Mouse (Mus musculus) intestine, postnatal 0 days (tissue): ENCODE results near the gene Tap2. TPM values are rescaled to one million over a fixed set of nuclear protein-coding genes. Genes with fewer than 3 reads are reported as not detected.

Experiments used
- ATAC-seq: fragments of 200-750 bp; cut with Nextera tagmentation; 2 replicates; pipeline ENCODE4 v1.8.0; 2017; ENCODE audit warnings: mild to moderate bottlenecking, moderate TSS enrichment, moderate library complexity
- H3K27ac ChIP-seq: fragments of 300-500 bp; sonication (generic); 2 replicates; pipeline ENCODE4 v1.5.1; 2014; ENCODE audit warnings: mild to moderate bottlenecking, low read depth, low read length, moderate library complexity
- H3K27me3 ChIP-seq: fragments of 300-500 bp; sonication (generic); replicated peaks from 2 replicates; pipeline ENCODE4 v1.6.1; 2014; ENCODE audit warnings: low read length, mixed read lengths; ENCODE audit not compliant: control insufficient read depth, insufficient read depth
- H3K36me3 ChIP-seq: fragments of 300-500 bp; sonication (generic); 2 replicates; pipeline ENCODE4 v1.6.1; 2014; ENCODE audit warnings: mild to moderate bottlenecking, moderate library complexity; ENCODE audit not compliant: control insufficient read depth, insufficient read depth
- H3K4me1 ChIP-seq: fragments of 300-500 bp; sonication (generic); replicated peaks from 2 replicates; pipeline ENCODE4 v1.6.1; 2014; ENCODE audit warnings: antibody characterized with exemption, low read length, mixed read lengths; ENCODE audit not compliant: control insufficient read depth, insufficient read depth
- H3K4me2 ChIP-seq: fragments of 300-500 bp; sonication (generic); replicated peaks from 2 replicates; pipeline ENCODE4 v1.6.1; 2014; ENCODE audit warnings: low read depth, mild to moderate bottlenecking, moderate library complexity
- H3K4me3 ChIP-seq: fragments of 300-500 bp; sonication (generic); 2 replicates; pipeline ENCODE4 v1.5.1; 2014; ENCODE audit warnings: low read depth, low read length
- H3K9ac ChIP-seq: fragments of 300-500 bp; sonication (generic); 2 replicates; pipeline ENCODE4 v1.6.1; 2014; ENCODE audit warnings: mild to moderate bottlenecking, low read depth, low read length
- H3K9me3 ChIP-seq: fragments of 300-500 bp; sonication (generic); 2 replicates; pipeline ENCODE4 v1.6.1; 2016; ENCODE audit warnings: mixed run types; ENCODE audit not compliant: control insufficient read depth
- CTCF ChIP-seq: sonication (generic); IDR thresholded peaks from 2 replicates; pipeline ENCODE4 v1.5.1; 2016; ENCODE audit warnings: low read depth, mild to moderate bottlenecking, control low read depth, antibody characterized with exemption, moderate library complexity
- WGBS: fragments of 180-500 bp; shearing (Covaris S2); extraction: QIAGEN DNeasy Blood & Tissue Kit; methylation state at CpG from one replicate; pipeline ENCODE4 v1.1.7; 2014; 5-methylcytosine and 5-hydroxymethylcytosine counted together
- polyA plus RNA-seq: library from polyadenylated mRNA; unstranded; fragments of >200 nt; fragmentation: Nextera tagmentation; extraction: Ambion mirVana; gene quantifications from 2 replicates; pipeline ENCODE4 v1.2.1, GENCODE M21; 2015

The Tap2 gene
- polyA plus RNA-seq, 1 experiment from 2014 or later: 11.2 TPM

DNA sequence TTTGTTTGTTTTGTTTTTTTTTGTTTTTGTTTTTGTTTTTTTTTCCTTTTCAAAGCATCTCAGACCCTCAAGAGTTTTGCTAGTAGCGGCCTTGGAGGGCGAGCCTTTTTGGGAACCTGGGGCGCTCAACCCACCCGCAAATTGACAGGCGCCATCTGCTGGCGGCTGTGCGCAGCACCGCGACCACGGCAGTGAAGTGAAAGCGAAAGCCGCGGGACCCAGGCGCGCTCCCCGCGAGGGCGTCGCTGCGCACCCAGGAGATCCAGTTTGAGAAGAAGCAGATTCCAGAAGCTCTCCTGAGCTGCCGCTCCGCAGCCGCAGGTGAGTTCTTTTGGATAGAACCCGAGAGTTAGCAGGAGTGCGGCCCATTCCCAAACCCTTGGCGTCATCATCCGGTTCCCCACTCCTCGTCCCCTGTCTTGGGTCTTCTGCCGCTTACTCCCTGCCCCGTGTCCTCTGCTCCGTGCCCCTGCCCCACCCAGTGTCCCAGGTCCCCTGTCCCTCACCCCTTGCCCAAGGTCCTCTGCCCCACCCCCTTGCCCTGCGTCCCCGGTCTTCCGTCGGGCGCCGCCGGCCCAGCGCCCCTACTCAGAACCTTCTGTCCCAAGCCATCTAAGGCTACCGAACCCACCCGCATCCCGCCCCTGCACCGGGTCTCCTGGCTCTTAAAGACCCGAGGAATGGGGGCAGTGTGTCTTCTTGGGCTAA, 1.1 kb downstream of the Tap2 start:
- under 1% methylated on average over 44 of the region's 44 CpGs for WGBS

DNA sequence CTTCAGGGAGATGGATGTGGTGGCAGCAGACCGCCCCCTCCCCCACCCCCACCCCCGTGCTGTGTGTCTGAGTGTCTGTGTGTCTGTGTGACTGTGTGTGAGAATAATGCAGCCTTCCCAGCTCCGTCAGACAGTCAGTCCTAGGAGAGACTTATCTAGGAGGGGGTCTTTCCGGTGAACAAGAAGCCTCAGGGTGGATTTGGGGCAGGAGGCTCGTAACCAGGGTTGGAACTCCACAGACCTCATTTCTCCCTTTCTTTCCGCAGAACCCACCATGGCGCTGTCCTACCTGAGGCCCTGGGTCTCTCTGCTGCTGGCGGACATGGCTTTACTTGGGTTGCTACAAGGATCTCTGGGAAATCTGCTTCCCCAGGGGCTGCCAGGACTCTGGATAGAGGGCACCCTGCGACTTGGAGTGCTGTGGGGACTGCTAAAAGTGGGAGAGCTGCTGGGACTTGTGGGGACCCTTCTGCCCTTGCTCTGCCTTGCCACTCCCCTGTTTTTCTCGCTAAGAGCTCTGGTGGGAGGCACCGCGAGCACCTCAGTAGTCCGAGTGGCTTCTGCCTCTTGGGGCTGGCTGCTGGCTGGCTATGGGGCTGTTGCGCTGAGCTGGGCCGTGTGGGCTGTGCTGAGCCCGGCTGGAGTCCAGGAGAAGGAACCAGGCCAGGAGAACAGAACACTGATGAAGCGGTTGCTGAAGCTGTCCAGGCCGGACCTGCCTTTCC, 1.9 kb downstream of the Tap2 start:
- 25% methylated on average over 18 of the region's 18 CpGs for WGBS
- H3K36me3 ChIP-seq: no peaks in the 10 kb centered on the region
- H3K9me3 ChIP-seq: no peaks in the 10 kb centered on the region
- H3K9ac ChIP-seq: peak overlapping the region; percentile 53
- H3K4me3 ChIP-seq: peak overlapping the region; percentile 66
- H3K4me1 ChIP-seq: no peaks in the 10 kb centered on the region
- H3K27ac ChIP-seq: no peak overlapping the region
- no peaks in the 10 kb centered on the region for H3K27me3 ChIP-seq
- ATAC-seq: peak; percentile 14
- peak overlapping the region; percentile 74 for H3K4me2 ChIP-seq
- TF ChIP-seq CTCF: no peak

More for the DNA sequence above, 1.1 kb downstream of the Tap2 start:
- peak; percentile 91 for TF ChIP-seq CTCF
- Histone ChIP-seq H3K4me2 (peak overlapping the region; percentile 74), H3K4me1 (no peaks in the 10 kb centered on the region), H3K9ac (peak overlapping the region; percentile 53), H3K9me3 (no peaks in the 10 kb centered on the region), H3K27ac (no peak overlapping the region), H3K4me3 (peak overlapping the region; percentile 66), H3K36me3 (no peaks in the 10 kb centered on the region), H3K27me3 (no peaks in the 10 kb centered on the region)
- ATAC-seq: peak; percentile 50

DNA sequence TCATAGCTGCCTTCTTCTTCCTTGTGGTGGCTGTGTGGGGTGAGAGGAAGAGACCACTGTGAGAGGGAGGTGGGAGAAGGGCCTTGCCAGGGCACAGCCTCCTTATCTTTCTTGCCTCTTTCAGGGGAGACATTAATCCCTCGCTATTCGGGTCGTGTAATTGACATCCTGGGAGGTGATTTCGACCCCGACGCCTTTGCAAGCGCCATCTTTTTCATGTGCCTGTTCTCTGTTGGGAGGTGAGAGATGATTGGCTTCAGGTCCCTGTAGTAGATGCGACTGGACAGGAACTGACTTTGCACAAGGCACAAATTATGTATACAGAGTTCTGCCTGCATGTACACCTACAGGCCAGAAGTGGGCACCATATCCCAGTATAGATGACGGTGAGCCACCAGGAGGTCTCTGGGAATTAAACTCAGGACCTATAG, 2.4 kb downstream of the Tap2 start:
- H3K9me3 ChIP-seq: no peaks in the 10 kb centered on the region
- 26% methylated on average over 9 of the region's 9 CpGs for WGBS
- peak overlapping the region; percentile 66; the same call in 1 of the 2 replicates for H3K4me3 ChIP-seq
- H3K9ac ChIP-seq: no peak overlapping the region
- TF ChIP-seq CTCF: peak; percentile 76
- H3K27me3 ChIP-seq: no peaks in the 10 kb centered on the region
- no peaks in the 10 kb centered on the region for H3K36me3 ChIP-seq
- peak overlapping the region; percentile 74 for H3K4me2 ChIP-seq
- no peaks in the 10 kb centered on the region for H3K4me1 ChIP-seq
- 0 out of 2 replicates have a peak, but pooled peaks have one; percentile 25 for ATAC-seq
- no peak overlapping the region for H3K27ac ChIP-seq

DNA sequence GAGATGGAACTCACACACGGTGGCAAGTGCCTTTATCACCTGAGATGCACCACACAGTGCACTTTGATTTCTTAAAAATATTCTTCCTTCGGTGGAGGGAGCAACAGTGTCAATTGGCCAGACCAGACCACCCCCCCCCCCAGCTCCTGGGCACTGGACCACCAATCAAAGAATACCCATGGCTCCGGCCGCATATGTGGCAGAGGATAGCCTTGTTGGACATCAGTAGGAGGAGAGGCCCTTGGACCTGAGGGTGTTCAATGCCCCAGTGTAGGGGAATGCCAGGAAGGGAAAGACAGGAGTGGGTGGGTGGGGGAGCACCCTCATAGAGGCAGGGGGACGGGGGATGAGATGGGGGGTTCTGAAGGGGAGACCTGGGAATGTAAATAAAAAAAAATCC, 3.4 kb downstream of the Tap2 start:
- H3K4me1 ChIP-seq: no peaks in the 10 kb centered on the region
- H3K4me3 ChIP-seq: no peak overlapping the region
- H3K36me3 ChIP-seq: no peaks in the 10 kb centered on the region
- TF ChIP-seq CTCF: no peak
- WGBS: 87% methylated on average over 5 of the region's 5 CpGs
- no peak overlapping the region for H3K4me2 ChIP-seq
- H3K27ac ChIP-seq: no peak overlapping the region
- ATAC-seq: no peak
- H3K27me3 ChIP-seq: no peaks in the 10 kb centered on the region
- no peak overlapping the region for H3K9ac ChIP-seq
- no peaks in the 10 kb centered on the region for H3K9me3 ChIP-seq

DNA sequence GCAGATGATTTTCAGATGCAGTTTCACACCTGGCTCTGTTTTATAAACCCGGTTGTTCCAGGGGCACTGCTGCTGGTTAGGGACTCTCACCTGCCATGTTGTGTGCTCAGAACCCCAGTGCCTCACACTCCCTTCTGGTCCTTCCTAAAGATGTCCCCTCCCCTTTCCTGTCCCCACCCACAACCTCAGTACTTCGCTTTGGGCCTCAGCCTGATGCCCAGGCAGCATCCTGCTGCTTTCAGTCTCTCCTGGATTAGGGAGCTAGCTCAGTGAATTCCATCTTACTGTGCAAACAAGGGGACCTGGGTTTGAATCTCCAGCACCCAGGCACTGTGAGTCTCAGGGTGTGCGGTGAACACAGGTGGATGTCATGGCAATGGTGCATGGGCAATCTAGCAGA, 4.1 kb downstream of the Tap2 start:
- Histone ChIP-seq H3K4me1 (no peaks in the 10 kb centered on the region), H3K4me2 (no peak overlapping the region), H3K9ac (no peak overlapping the region), H3K9me3 (no peaks in the 10 kb centered on the region), H3K36me3 (no peaks in the 10 kb centered on the region), H3K27me3 (0 out of 2 replicates have a peak, but pooled peaks cover 4% of the 10 kb centered on the region), H3K27ac (no peak overlapping the region), H3K4me3 (no peak overlapping the region)
- no peak for ATAC-seq
- WGBS: 68% methylated on average over 3 of the region's 3 CpGs
- TF ChIP-seq CTCF: no peak

DNA sequence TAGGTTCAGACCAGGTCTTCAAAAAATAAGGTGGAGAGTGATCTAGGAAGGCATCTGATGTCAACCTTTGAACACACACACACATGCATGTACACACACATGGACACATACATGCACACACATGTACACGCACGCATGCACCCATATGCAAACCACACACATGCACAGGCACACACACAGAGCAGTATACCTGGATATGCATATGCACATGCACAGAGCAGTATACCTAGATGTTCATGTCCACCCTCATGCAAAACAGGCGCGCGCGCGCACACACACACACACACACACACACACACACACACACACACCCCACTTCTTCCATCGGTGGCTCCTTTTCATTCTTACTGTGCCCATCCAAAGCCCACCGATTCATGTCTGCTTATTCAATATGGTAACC, 4.5 kb downstream of the Tap2 start:
- TF ChIP-seq CTCF: no peak

More for the DNA sequence above, 4.5 kb downstream of the Tap2 start:
- Histone ChIP-seq H3K4me1 (no peaks in the 10 kb centered on the region), H3K36me3 (no peaks in the 10 kb centered on the region), H3K9me3 (no peaks in the 10 kb centered on the region), H3K27me3 (0 out of 2 replicates have a peak, but pooled peaks cover 6% of the 10 kb centered on the region), H3K27ac (no peak overlapping the region), H3K4me3 (no peak overlapping the region), H3K9ac (no peak overlapping the region), H3K4me2 (no peak overlapping the region)
- no peak for ATAC-seq
- 95% methylated on average over 9 of the region's 9 CpGs for WGBS
